Mouse (Mus musculus) megakaryocyte, adult 5-6 weeks (primary cell): ENCODE results near the gene Fkbp15. TPM values are rescaled to one million over a fixed set of nuclear protein-coding genes. Genes with fewer than 3 reads are reported as not detected.
A peak's percentile ranks its signal among the peaks of the same experiment; 100 is the strongest.

Source experiments
- ATAC-seq: 2 replicates; pipeline ENCODE4 v1.8.0; 2016; ENCODE audit warnings: mild to moderate bottlenecking, inconsistent platforms; ENCODE audit not compliant: poor library complexity, severe bottlenecking
- total RNA-seq, 2 experiments: library from RNA; stranded (forward) in 1 of 2; stranded (reverse) in 1 of 2; fragments of 153-499, 151-499 nt in 1 of 2; fragments of 221-1000, 200-1000 nt in 1 of 2; gene quantifications; 2 replicates each; pipeline versions ENCODE4 v1.2.3 to v1.2.4; 2015 to 2017

The Fkbp15 gene
- total RNA-seq, 2 experiments from 2014 or later: 47.6 to 110 TPM

DNA sequence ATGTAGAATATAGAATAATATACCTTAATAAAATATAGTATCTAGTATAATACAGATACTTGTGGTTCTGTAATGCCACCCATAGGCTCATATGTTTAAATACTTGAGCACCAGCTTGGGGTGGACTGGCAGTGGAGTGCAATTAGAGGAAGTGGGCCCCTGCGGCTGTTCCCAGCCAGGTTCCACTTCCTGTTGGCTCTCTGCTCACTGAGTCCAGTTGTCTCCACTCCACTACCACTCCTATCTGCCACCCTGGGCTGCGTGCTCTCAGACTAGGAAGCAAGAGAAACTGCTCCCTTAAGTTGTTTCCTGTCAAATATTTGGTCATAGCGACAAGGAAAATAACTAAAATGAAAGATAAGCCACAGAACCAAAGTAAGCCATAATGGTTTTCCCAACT is 37.7 kb downstream of the Fkbp15 start:
- ATAC-seq: peak; percentile 100

DNA sequence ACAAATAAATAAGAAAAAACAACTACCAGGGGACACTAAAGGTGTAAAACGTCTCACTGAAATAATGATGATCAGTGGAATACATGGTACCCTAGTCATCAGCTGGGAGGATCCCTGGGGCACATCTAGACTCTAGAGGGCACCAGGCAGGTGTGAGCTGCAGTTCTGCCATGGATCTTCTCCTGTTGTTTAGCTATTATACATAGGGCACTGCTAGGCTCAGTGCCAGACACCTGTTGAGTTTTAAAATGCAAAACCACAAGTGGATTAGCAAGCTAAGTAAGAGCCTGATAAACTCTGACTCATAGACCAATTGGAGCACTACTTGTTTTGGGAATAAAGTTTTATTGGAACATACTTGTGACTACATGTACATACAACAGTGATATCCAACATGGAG is 42.1 kb downstream of the Fkbp15 start:
- ATAC-seq: no peak

DNA sequence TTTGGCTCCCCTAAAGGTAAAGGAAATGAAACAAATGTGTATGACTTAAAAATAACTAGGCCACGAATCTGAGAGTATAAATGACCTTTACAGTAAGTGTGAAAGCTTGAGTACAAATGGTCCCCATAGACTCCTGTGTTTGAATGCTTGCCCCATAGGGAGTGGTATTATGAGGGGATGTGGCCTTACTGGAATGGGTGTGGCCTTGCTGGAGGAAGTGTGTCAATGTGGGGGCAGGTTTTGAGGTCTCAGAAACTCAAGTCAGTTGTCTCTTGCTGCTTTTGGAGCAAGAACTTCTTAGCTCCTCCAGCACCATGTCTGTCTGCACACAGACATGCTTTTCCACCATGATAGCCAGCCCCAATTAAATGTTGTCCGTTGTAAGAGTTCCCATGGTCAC is 43.9 kb downstream of the Fkbp15 start:
- peak; percentile 90 for ATAC-seq

DNA sequence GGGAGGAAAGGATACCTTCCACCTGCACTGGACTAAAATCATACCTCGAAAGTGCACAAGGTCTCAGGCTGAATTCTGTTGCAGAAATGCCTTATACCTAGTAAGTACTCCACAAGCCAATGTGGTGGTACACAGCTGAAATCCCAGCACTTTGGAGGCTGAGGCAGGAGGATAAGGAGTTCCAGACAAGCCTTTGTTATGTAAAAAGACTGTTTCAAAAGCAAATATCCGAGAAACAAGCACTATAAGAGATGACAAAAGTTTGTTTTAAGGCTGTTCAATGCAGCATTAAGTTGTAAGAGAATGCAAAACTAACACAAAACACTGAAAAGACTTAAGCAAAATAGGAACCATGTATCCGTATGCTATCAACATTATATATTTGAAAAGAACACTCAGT is 45.8 kb downstream of the Fkbp15 start:
- ATAC-seq: no peak

DNA sequence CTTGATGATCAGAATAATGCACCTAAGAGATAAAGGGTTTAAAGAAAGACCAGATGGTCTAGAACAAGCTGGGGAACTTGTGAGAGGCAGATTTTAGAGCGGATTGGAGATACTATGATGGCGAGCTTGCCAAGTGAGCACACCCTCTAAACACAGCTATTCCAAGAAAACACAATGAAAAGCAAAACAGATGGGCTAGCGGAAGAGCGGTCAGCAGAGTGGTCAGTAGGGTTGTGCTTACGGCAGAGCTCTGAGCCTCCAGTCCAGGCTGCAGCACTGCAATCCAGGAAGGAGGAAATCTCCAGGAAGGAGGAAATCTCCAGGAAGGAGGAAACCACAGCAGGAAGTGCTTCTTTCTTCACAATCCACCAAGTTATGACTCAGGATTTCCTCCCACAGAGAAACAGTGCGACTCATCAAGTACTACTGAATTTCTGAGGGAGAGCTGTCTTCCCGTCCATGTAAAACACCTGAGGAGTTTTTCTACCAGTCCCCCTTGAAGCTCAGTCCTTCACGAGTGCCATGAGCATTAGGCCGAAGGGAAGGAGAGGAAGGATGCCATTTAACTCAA is 46.6 kb downstream of the Fkbp15 start:
- ATAC-seq: peak; percentile 39

DNA sequence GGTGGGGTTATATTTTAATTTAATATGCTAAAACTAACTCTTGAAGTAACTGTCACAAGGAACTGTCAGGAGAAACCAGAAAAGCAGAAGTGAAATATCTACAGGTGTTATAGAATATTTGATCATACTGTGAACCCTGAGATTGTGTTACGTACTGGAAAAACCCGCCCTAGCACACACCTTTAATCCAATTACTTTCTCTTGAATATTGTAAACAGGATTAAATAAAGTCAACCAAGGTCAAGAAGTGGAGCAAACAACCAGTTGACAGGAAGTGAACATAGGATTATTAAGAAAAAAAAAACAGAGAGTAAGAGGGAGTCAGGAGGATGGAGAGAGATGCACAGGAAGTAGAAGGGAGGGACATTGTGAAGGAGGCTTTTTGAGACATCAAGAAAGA is 47.5 kb downstream of the Fkbp15 start:
- ATAC-seq: no peak

DNA sequence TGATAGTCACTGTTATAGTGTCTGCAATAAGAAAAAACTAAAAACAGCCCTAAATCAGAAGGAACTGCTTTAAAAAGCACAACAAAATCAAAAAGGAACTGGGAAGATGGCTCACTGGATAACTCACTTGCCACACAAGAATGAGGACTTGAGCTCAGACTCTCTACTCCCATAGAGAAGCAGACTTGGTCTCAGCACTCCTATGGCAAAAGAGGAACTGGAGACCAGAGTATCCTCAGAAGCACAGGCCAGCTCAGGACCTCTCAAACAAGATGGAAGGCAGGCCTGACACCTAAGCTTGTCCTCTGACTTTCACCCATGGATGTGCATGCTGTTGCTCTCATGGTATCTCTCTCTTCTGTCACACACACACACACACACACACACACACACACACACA is 51.9 kb downstream of the Fkbp15 start:
- peak; percentile 70 for ATAC-seq

DNA sequence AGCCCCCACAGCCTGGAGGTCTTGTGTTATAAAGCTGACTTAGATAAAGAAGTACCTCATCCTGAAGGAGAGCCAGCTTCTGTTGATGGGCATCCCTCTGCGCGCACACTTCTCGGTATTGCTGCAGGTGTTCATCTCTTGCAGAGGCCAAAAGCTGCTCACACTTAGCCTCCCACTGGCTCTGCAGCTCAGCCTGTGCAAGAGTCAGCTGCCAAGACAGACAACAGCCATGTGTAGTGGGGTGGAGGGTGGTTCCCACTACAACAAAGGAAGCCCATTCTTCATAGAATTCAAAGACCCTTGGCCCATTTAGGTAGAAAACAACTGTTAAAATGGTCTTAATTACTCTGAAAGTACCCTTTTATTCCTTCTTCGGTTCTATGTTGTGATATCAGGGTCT is 53.5 kb downstream of the Fkbp15 start:
- ATAC-seq: no peak

DNA sequence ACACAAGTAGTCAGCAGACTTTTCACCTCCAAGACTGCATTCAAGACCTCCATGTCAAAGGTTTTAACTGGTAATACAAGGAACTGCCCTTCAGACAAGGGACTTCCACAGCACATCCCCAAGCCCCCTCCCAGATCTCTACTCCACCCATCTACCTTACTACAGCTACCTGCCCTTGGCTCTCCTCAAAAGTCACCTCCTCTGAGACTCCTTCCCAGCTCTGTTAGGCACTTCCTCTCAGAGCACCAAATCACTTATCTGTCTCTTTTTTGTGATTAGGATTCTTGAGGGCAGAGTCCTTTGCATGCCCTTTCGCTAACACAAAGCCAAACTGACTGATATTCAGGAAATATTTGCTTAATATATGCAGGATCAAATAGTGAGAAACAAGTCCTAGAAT is 54.0 kb downstream of the Fkbp15 start:
- ATAC-seq: no peak

DNA sequence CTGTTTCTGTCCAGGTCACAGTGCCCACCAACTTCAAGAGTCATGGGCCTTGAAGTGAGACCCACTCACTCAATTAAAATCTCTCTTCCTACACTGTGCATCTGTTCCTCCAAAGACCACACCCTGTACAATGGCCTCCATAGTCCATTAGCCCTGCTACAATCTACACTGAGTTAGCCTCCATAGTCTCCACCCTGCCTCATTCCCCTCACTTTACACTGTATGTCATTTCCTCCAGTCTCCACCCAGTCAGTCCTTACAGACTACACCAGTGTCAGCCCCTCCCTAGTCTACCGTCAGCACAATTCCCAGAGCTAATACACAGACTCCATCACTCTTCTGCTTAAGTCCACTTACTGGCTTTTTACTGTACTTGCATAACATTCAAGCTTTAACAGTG is 57.1 kb downstream of the Fkbp15 start:
- no peak for ATAC-seq

DNA sequence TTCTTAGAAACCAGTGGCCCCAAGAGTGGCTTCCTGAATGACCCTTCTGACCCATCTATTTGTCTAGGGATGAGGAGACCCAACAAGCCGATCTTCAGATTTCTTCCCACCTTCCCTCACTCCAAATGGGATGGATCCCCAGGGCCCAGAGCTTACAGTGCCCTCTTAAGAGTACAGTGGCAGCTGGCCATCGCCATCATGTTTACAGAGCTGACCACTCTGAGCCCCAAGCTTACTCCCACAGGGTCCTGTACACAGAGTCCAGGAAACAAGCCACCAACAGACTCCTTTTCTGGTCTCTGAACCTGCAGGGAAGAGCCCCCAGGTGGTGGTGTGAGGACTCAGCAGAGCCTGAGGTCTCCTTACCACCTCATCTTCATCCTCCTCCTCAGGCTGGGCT is 57.6 kb downstream of the Fkbp15 start:
- ATAC-seq: no peak

DNA sequence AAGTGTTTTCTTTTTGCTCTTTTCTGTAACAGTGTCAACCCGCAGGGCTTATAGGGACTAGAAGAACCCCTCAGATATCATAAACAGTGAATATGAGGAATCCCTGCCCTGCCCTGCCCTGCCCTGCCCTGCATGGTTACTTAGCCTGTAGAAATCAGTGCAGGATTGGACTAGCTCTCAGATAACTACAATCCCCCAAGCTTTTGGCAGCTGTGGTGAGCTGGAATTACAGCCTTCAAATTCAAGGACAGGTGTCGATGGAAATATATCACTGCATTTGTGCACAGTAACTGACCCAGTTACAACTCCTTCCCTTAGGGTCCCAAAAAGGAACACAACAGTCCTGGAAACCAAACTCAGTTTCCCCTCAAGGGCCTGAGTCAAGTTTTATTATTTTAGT is 60.3 kb downstream of the Fkbp15 start:
- no peak for ATAC-seq

DNA sequence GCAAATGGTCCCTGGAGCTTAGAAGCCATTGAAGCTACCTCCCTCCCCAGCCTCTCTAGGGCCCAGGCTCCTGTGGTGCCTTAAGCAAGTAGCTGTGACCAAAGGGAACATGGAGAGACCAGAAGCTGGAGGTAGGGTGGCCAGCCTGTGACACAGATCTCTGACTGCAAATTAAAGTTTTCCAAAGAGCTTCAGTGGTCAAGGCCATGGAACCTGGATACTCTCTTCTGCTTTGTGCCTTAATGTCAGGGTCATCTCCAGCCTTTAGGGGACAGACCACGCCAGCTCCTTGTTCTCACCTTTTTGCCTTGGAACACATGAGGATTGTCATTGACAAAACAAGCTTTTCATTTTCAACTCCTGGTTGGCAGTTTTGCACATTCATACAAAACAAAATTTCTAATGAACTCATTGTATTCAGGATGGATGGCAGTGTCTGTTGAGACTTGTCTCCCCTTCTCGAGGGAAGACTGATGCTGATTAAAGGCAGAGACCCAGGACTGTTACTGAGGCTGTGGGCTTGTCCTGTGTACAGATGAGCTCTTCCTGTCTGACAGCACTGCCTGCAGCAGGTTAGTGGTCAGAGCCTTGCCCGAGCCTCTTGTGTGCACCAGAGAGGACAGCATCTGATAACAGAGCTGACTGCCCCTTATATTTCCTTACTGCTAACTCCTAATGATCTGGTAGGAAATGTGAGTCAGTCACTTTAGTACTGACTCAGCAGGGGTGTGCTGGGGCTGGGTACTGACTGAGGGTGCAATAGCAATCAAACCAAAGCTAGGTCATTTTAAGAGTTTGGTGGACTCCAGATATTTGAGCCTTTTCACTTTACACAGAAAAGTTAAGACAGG is 62.8 kb downstream of the Fkbp15 start:
- ATAC-seq: no peak

DNA sequence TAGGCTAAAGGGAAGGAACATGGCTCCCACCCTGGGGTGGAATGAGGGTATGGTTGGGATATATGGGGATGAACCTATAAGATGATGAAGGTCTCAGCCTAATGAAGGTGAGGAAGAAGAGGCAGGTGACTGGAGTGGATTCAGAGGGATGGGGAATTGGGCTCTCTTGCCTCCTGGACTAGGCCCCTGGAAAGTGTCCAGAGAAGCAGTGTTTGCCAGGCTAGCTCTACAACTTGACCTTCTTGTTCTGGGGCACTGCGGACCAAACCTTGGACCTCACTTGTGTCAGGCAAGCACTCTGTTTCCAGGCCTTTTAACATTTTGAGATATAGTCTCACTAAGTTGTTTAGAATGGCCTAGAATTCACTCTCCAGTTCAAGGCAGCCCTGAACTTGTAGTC is 65.6 kb downstream of the Fkbp15 start:
- no peak for ATAC-seq

DNA sequence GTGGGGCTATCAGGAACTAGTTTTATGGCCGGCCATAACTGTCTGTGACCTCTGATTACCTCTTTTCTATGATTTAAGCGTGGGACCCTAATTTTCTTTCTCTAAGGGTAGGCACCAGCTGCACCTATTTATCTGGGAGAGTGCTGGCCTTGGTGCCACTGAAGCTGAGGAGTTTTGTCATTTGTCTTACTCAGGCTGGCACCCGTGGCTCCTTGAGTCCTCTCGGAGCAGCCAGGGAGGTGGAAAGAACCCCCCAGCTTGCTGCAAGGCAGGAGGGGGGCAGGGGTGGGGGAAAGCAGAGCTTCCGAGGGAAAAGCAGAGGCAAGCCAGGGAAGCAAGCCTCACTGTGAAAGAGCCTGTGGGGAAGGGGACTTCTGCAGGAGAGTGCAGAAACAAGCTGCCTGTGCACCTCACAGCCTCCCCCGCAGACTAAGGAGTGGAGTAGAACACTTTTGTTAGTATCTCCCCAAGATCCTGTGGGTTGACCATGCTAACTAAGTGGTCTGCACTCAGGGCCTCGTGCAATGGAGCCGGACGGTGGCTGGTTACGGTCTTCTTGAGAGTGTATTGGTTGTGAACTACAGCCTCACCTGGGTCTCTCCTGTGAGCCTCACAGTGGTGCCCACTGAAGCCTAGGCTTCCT is 67.0 kb downstream of the Fkbp15 start:
- no peak for ATAC-seq

DNA sequence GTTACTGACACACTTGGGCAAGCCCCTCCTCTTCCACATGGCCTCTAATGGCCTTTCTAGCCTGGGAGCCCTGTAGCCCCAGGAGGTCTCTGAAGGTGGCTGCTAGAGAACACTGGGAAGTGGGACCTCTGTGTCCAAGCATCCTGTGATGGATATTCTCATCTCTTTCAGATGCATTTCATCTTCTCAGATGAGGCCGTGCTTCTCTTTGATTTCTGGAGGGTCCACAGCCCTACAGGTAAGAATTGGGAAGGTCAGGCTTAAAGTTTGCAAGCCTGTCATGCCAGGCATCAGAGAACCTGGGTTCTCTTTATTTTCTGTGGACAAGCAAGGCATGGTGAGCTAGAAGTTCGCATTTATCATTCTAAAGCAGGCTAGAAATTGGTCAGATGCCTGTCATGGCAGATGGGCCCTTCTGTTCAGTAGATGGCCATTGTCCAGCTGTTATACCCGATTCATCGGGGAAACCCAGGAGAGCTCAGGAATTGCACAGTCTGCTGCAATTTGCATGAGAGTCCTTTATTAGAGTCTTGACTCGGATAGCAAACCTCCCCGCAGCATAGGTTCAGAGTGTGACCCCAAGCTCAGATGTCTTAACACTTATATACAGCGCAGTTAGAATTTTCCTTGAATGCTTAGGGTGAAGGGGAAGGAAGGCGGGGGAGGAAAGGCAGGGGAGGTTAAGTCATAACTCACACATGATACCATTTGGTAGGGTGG is 67.7 kb downstream of the Fkbp15 start:
- ATAC-seq: no peak

DNA sequence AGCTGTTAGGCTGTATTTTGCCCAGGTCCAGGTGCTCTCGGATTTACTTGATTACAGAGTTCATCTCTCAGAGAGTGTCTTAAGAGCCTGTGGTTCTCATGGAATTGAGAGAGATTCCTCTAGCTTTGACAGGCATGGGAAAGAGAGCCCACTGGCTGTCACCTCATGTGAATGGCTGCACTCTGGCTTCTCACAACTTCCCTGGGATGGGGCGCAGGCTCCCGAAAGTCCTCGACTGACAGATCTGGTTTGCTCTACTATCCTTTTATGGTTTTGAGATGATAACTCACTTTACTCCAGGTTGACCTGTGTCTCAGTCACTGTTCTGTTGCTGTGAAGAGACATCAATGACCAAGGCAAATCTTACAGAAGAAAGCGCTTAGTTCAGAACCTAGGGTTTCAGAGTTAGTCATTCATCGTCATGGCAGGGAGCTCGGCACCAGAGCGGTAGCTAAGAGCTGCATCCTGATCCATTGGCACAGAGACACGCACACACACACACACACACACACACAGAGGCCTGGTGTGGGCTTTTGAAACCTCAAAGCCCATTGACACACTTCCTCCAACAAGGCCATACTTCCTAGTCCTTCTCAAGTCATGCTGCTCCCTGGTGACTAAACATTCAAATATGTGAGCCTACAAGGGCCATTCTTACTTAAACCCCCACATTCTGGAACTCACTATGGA is 69.4 kb downstream of the Fkbp15 start:
- peak; percentile 72 for ATAC-seq

DNA sequence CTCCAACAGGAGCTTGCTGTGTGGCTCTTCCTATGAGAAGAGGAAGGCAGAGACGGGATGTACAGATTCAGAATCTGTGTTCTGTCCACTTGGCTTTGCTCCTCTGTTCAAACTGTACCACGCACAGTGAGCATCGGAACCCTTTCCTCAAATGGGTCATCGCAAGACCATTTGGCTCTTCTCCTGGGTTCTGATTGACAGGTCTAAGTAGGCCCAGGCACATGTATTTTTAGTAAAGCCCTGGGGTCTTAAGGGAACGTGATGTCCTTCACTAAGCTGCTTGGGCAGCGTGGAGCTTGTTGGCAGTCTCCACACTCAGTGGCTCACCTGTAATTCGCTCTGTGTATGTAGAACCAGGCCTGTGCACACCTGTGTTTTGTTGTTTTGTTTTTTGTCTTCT is 71.1 kb downstream of the Fkbp15 start:
- ATAC-seq: no peak

DNA sequence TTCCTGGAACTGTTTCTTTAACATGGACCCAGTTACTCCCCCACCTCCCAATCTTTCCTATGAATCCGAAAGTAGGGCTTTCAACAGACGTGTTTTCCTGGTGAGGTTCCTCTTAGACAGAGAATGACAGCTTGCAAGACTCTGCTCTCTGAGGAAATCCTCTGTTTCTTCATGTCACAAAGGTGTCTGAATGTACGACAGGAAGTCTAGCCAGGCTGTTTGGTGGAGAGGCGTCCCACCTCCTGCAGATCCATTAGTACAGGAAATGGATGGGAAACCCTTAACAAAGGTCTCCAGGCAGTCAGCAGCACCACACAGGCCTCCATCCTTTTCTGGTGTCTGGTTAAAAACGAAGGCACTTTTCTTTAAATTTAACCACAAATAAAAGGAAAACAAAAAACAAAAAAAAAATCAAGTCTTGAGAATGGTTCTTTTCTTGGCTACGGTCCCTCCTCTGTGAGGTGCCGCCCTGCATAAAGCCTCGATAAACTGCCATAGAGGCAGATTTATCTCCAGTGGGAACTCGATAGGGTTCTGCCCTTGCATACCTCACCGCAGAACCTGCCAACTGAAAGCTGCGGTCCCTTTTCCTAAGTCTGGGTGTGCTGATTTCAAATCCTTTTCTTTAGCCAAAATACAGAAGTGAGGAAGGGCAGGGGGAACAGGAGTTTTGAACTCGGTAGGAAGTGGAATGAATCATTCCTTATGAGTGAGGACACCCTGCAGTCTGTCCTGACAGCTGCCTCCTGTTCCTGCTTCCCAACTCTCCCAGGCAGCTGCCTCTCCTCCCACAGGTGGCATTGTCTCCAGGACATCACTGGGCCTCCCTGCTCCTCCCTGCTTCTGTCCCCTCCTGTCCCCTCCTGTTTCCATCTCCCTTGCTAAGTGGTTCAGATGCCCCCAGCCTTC is 73.1 kb downstream of the Fkbp15 start:
- peak; percentile 43 for ATAC-seq
